20 mouse cellular contexts compared by ENCODE assay signal in genomic region chr11:99436625-99437024, GRCm38 (mm10). TPM values are rescaled to one million over a fixed set of nuclear protein-coding genes. Genes with fewer than 3 reads are reported as not detected.
"Had no signal": no experiment of that assay in that cellular context is flagged by ENCODE, and none has a peak within 500 bp of the region (broad histone marks: within the 10 kb centered on the region; RNA-seq: fewer than 3 reads in every experiment).

No protein-coding gene starts in this region.

- H3K36me3 ChIP-seq: limb, embryonic 15.5 days; lung, embryonic 15.5 days; midbrain, embryonic 12.5 days; neural tube, embryonic 13.5 days; stomach, embryonic 15.5 days had no signal

- H3K4me1 ChIP-seq: limb, embryonic 15.5 days; lung, embryonic 15.5 days; midbrain, embryonic 12.5 days; neural tube, embryonic 13.5 days; stomach, embryonic 15.5 days had no signal

- H3K4me2 ChIP-seq: limb, embryonic 15.5 days; lung, embryonic 15.5 days; midbrain, embryonic 12.5 days; neural tube, embryonic 13.5 days; stomach, embryonic 15.5 days had no signal

- H3K9ac ChIP-seq: limb, embryonic 15.5 days; lung, embryonic 15.5 days; midbrain, embryonic 12.5 days; neural tube, embryonic 13.5 days; stomach, embryonic 15.5 days had no signal

- DNase-seq: kidney, adult 18-20 months; kidney, postnatal 10 days; lung, postnatal 14 days; retina, postnatal 1 day; right cerebral cortex, postnatal 4 days; thymus, adult 2 months; thymus, postnatal 25 days had no signal

- H3K9me3 ChIP-seq: limb, embryonic 15.5 days; lung, embryonic 15.5 days; midbrain, embryonic 12.5 days; neural tube, embryonic 13.5 days; stomach, embryonic 15.5 days had no signal

- ATAC-seq: midbrain, embryonic 16.5 days had no signal

- H3K27me3 ChIP-seq: limb, embryonic 15.5 days; lung, embryonic 15.5 days; midbrain, embryonic 12.5 days; neural tube, embryonic 13.5 days; stomach, embryonic 15.5 days had no signal

- H3K27ac ChIP-seq: left cerebral cortex, adult 2 months; limb, embryonic 15.5 days; lung, embryonic 15.5 days; midbrain, embryonic 12.5 days; neural tube, embryonic 13.5 days; stomach, embryonic 15.5 days had no signal

- H3K4me3 ChIP-seq: left cerebral cortex, adult 2 months; limb, embryonic 15.5 days; lung, embryonic 15.5 days; midbrain, embryonic 12.5 days; neural tube, embryonic 13.5 days; stomach, embryonic 15.5 days had no signal

RNA-seq across cellular contexts. Expression of gene Krt20, which starts 1.3 kb away (rescaled TPM):
- total RNA-seq: layer of hippocampus, postnatal 25 days; left cerebral cortex, adult 2 months; left cerebral cortex, postnatal 25 days; megakaryocyte-erythroid progenitor cell, adult 5-6 weeks had no signal

RNA-seq across cellular contexts. Expression of gene Krt12, which starts 14.6 kb away (rescaled TPM):
- total RNA-seq: megakaryocyte-erythroid progenitor cell, adult 5-6 weeks had no signal
- polyA plus RNA-seq: kidney, embryonic 14.5 days; limb, embryonic 11.5 days; midbrain, embryonic 12.5 days; testis, adult 2 months had no signal

RNA-seq across cellular contexts. Expression of gene Krt23, which starts 56.3 kb away (rescaled TPM):
- total RNA-seq: layer of hippocampus, postnatal 25 days; left cerebral cortex, adult 2 months; left cerebral cortex, postnatal 25 days; megakaryocyte-erythroid progenitor cell, adult 5-6 weeks had no signal
- polyA plus RNA-seq: midbrain, embryonic 12.5 days; neural tube, embryonic 13.5 days had no signal
